9 mouse cellular contexts compared by ENCODE assay signal in the genomic region with DNA sequence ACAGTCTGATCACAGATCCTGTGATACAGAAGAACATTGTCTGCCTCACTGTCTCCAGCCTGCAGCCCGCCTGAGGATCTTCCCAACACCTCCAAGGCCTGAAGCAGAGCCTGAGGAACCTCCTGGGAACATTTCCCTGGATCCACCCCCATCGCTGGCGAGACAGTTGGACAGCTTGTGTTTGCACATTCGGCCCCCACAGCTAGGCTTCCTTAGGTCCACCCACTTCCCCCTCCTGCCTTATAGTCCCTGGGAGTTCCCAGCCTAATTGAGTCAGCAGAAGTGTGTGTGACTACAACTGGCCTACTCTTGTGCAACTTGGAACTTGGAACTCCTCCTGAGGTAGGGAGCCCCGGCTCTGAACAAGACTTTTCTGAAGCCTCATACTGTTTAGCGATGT. TPM values are rescaled to one million over a fixed set of nuclear protein-coding genes. Genes with fewer than 3 reads are reported as not detected.
DNase-seq lines count a peak whose midpoint lies in the region; ATAC-seq lines count a peak whose summit lies in the region.
"Had no signal": no experiment of that assay in that cellular context is flagged by ENCODE, and none has a peak within 500 bp of the region (broad histone marks: within the 10 kb centered on the region; RNA-seq: fewer than 3 reads in every experiment).

No protein-coding gene starts in this region.

- no peak overlapping the region for H3K4me3 ChIP-seq in limb, embryonic 15.5 days
- no peak overlapping the region for H3K4me3 ChIP-seq in limb, embryonic 10.5 days
- H3K4me3 ChIP-seq in heart, embryonic 13.5 days, result no peak overlapping the region
- no peak overlapping the region for H3K4me3 ChIP-seq in forebrain, embryonic 11.5 days (ENCODE audit: low read depth, low read length)

- peak overlapping the region; percentile 63 for H3K27ac ChIP-seq in limb, embryonic 15.5 days
- H3K27ac ChIP-seq in limb, embryonic 10.5 days, result no peak overlapping the region
- 0 out of 2 replicates have a peak overlapping the region, but pooled peaks have one; percentile 40 for H3K27ac ChIP-seq in heart, embryonic 13.5 days (replicated peaks)
- no peak overlapping the region for H3K27ac ChIP-seq in forebrain, embryonic 11.5 days (ENCODE audit: low read depth, low read length)

- no peaks in the 10 kb centered on the region for H3K36me3 ChIP-seq in limb, embryonic 15.5 days
- no peaks in the 10 kb centered on the region for H3K36me3 ChIP-seq in limb, embryonic 10.5 days
- H3K36me3 ChIP-seq in heart, embryonic 13.5 days, result no peaks in the 10 kb centered on the region
- no peaks in the 10 kb centered on the region for H3K36me3 ChIP-seq in forebrain, embryonic 11.5 days (ENCODE audit: control insufficient read depth, insufficient read depth, low read length)

- no peak overlapping the region for H3K9ac ChIP-seq in limb, embryonic 15.5 days
- H3K9ac ChIP-seq in heart, embryonic 13.5 days, result peak overlapping the region; percentile 16; the same call in 1 of the 2 replicates
- no peak overlapping the region for H3K9ac ChIP-seq in forebrain, embryonic 11.5 days (ENCODE audit: low read length)

- no peak for DNase-seq in limb, embryonic 10.5 days (ENCODE audit: low spot score)
- peak; percentile 82 to 89 for DNase-seq in left cerebral cortex, postnatal 14 days (ENCODE audit: low spot score in 2 of 2)
- DNase-seq in right cerebral cortex, postnatal 14 days, result peak; percentile 61
- no peak for DNase-seq in embryo, embryonic 11 days
- DNase-seq in forebrain, embryonic 11.5 days (ENCODE audit: low spot score), result no peak
- DNase-seq in embryo, embryonic 10 days (ENCODE audit: low spot score), result no peak

- no peaks in the 10 kb centered on the region for H3K9me3 ChIP-seq in limb, embryonic 15.5 days
- H3K9me3 ChIP-seq in limb, embryonic 10.5 days (replicated peaks), result no peaks in the 10 kb centered on the region
- H3K9me3 ChIP-seq in heart, embryonic 13.5 days, result no peaks in the 10 kb centered on the region
- H3K9me3 ChIP-seq in forebrain, embryonic 11.5 days (ENCODE audit: control insufficient read depth, low read length), result no peaks in the 10 kb centered on the region

- H3K4me1 ChIP-seq in limb, embryonic 15.5 days, result peaks cover 27% of the 10 kb centered on the region
- H3K4me1 ChIP-seq in limb, embryonic 10.5 days, result peaks cover 28% of the 10 kb centered on the region
- H3K4me1 ChIP-seq in heart, embryonic 13.5 days, result peaks cover 33% of the 10 kb centered on the region
- no peaks in the 10 kb centered on the region for H3K4me1 ChIP-seq in forebrain, embryonic 11.5 days (replicated peaks; ENCODE audit: control insufficient read depth, insufficient read depth, low read length)

- ATAC-seq in limb, embryonic 15.5 days (ENCODE audit: insufficient number of reproducible peaks, low FRiP score, low TSS enrichment, low read depth), result no peak
- ATAC-seq in heart, embryonic 13.5 days (ENCODE audit: extremely low read depth, insufficient number of reproducible peaks, low FRiP score, low TSS enrichment), result no peak
- no peak for ATAC-seq in forebrain, embryonic 11.5 days (replicated peaks; ENCODE audit: low FRiP score)

- no peaks in the 10 kb centered on the region for H3K27me3 ChIP-seq in limb, embryonic 15.5 days
- no peaks in the 10 kb centered on the region for H3K27me3 ChIP-seq in limb, embryonic 10.5 days (ENCODE audit: low read depth, poor library complexity, severe bottlenecking)
- H3K27me3 ChIP-seq in heart, embryonic 13.5 days (replicated peaks), result 0 out of 2 replicates have a peak, but pooled peaks cover 5% of the 10 kb centered on the region
- H3K27me3 ChIP-seq in forebrain, embryonic 11.5 days (ENCODE audit: control insufficient read depth, insufficient read depth, low read length), result no peaks in the 10 kb centered on the region

- WGBS in limb, embryonic 15.5 days, result 51% methylated on average over 6 of the region's 6 CpGs
- 77% methylated on average over 6 of the region's 6 CpGs for WGBS in limb, embryonic 10.5 days
- WGBS in heart, embryonic 13.5 days, result 56% methylated on average over 6 of the region's 6 CpGs
- 68% methylated on average over 6 of the region's 6 CpGs for WGBS in forebrain, embryonic 11.5 days

- H3K4me2 ChIP-seq in limb, embryonic 15.5 days, result no peak overlapping the region
- no peak overlapping the region for H3K4me2 ChIP-seq in heart, embryonic 13.5 days
- H3K4me2 ChIP-seq in forebrain, embryonic 11.5 days (ENCODE audit: low read depth, low read length, severe bottlenecking), result no peak overlapping the region

- intact Hi-C loops in left cerebral cortex, postnatal 14 days (cut with DNase I), result loop anchor here (5.0 to 10.0 kb wide), 3 partner anchors 54 to 257 kb away; partner anchors contain the start of genes P4hb and Pcyt2

RNA-seq across cellular contexts. Expression of gene Gcgr, which starts 12.5 kb away (rescaled TPM):
- 3.5 and 4.4 TPM in 2 replicates for polyA plus RNA-seq in limb, embryonic 15.5 days (2015; fragmentation: Nextera tagmentation; extraction: Ambion mirVana)
- polyA plus RNA-seq in limb, embryonic 10.5 days (2016; fragmentation: Nextera tagmentation; extraction: Ambion mirVana), result 0.26 and 1.1 TPM in 2 replicates
- 2.1 and 2.4 TPM in 2 replicates for polyA plus RNA-seq in heart, embryonic 13.5 days (2015; fragmentation: Nextera tagmentation; extraction: Ambion mirVana)
- under 1 TPM; 0.17 to 0.18 TPM for total RNA-seq in left cerebral cortex, postnatal 14 days (2021)
- polyA plus RNA-seq in forebrain, embryonic 11.5 days (2014; fragmentation: Nextera tagmentation; extraction: Ambion mirVana), result 0.35 TPM in 1 of 2 replicates, not detected in the other

RNA-seq across cellular contexts. Expression of gene Slc25a10, which starts 26.4 kb away (rescaled TPM):
- polyA plus RNA-seq in limb, embryonic 15.5 days (2015; fragmentation: Nextera tagmentation; extraction: Ambion mirVana), result 36.7 and 36.9 TPM in 2 replicates
- polyA plus RNA-seq in limb, embryonic 10.5 days (2016; fragmentation: Nextera tagmentation; extraction: Ambion mirVana), result 69.0 and 71.8 TPM in 2 replicates
- polyA plus RNA-seq in heart, embryonic 13.5 days (2015; fragmentation: Nextera tagmentation; extraction: Ambion mirVana), result 42.9 and 43.2 TPM in 2 replicates
- total RNA-seq in left cerebral cortex, postnatal 14 days (2021), result 10 to 100 TPM; 19.2 to 22.3 TPM
- polyA plus RNA-seq in forebrain, embryonic 11.5 days (2014; fragmentation: Nextera tagmentation; extraction: Ambion mirVana), result 50.9 and 57.5 TPM in 2 replicates

RNA-seq across cellular contexts. Expression of gene Mcrip1, which starts 31.5 kb away (rescaled TPM):
- polyA plus RNA-seq in limb, embryonic 15.5 days (2015; fragmentation: Nextera tagmentation; extraction: Ambion mirVana), result 237 and 239 TPM in 2 replicates
- 223 and 235 TPM in 2 replicates for polyA plus RNA-seq in limb, embryonic 10.5 days (2016; fragmentation: Nextera tagmentation; extraction: Ambion mirVana)
- 134 and 140 TPM in 2 replicates for polyA plus RNA-seq in heart, embryonic 13.5 days (2015; fragmentation: Nextera tagmentation; extraction: Ambion mirVana)
- 100 to 1,000 TPM in 1 of 2 experiments, 10 to 100 TPM in 1; 95.9 to 101 TPM for total RNA-seq in left cerebral cortex, postnatal 14 days (2021)
- polyA plus RNA-seq in forebrain, embryonic 11.5 days (2014; fragmentation: Nextera tagmentation; extraction: Ambion mirVana), result 213 and 247 TPM in 2 replicates

RNA-seq across cellular contexts. Expression of gene Ppp1r27, which starts 32.9 kb away (rescaled TPM):
- polyA plus RNA-seq in limb, embryonic 15.5 days (2015; fragmentation: Nextera tagmentation; extraction: Ambion mirVana), result 3.2 and 11.9 TPM in 2 replicates
- polyA plus RNA-seq in limb, embryonic 10.5 days (2016; fragmentation: Nextera tagmentation; extraction: Ambion mirVana), result 0.25 and 0.26 TPM in 2 replicates
- not detected in 2 replicates for polyA plus RNA-seq in heart, embryonic 13.5 days (2015; fragmentation: Nextera tagmentation; extraction: Ambion mirVana)
- total RNA-seq in left cerebral cortex, postnatal 14 days (2021), result not detected
- not detected in 2 replicates for polyA plus RNA-seq in forebrain, embryonic 11.5 days (2014; fragmentation: Nextera tagmentation; extraction: Ambion mirVana)
- polyA plus RNA-seq: spleen, adult 2 months had no signal

RNA-seq across cellular contexts. Expression of gene Mrpl12, which starts 33.6 kb away (rescaled TPM):
- 113 and 121 TPM in 2 replicates for polyA plus RNA-seq in limb, embryonic 15.5 days (2015; fragmentation: Nextera tagmentation; extraction: Ambion mirVana)
- polyA plus RNA-seq in limb, embryonic 10.5 days (2016; fragmentation: Nextera tagmentation; extraction: Ambion mirVana), result 187 and 250 TPM in 2 replicates
- 212 and 228 TPM in 2 replicates for polyA plus RNA-seq in heart, embryonic 13.5 days (2015; fragmentation: Nextera tagmentation; extraction: Ambion mirVana)
- 10 to 100 TPM; 74.6 to 78.2 TPM for total RNA-seq in left cerebral cortex, postnatal 14 days (2021)
- 152 and 160 TPM in 2 replicates for polyA plus RNA-seq in forebrain, embryonic 11.5 days (2014; fragmentation: Nextera tagmentation; extraction: Ambion mirVana)

Comparison
In these comparisons a context has a peak if more than half of its experiments do, and no peak if none do; other contexts are left out.
1. H3K27ac ChIP-seq: peak in limb, embryonic 15.5 days (single experiment) and heart, embryonic 13.5 days (single experiment); none in limb, embryonic 10.5 days (single experiment) and forebrain, embryonic 11.5 days (single experiment).
2. DNase-seq: peak in left cerebral cortex, postnatal 14 days (2 of 2) and right cerebral cortex, postnatal 14 days (single experiment); none in limb, embryonic 10.5 days (single experiment), embryo, embryonic 11 days (single experiment), forebrain, embryonic 11.5 days (single experiment) and embryo, embryonic 10 days (single experiment).